Comparison of ENCODE assay signal across 17 mouse cellular contexts in genomic region chr4:106191843-106192242, GRCm38 (mm10).
A peak's percentile ranks its signal among the peaks of the same experiment; 100 is the strongest.
DNase-seq lines count a peak whose midpoint lies in the region; TF ChIP-seq lines count a peak whose summit lies in the region.
"Had no signal": no experiment of that assay in that cellular context is flagged by ENCODE, and none has a peak within 500 bp of the region (broad histone marks: within the 10 kb centered on the region; RNA-seq: fewer than 3 reads in every experiment).

No protein-coding gene starts in this region.

- no peak for TF ChIP-seq EP300 in heart, adult 2 months (IDR thresholded peaks at IDR 0.05; ENCODE audit: insufficient read depth, low read depth, low read length)

- H3K4me1 ChIP-seq in heart, adult 2 months (ENCODE audit: control insufficient read depth, insufficient read depth, low read length): peaks cover 8% of the 10 kb centered on the region
- H3K4me1 ChIP-seq in heart, embryonic 10.5 days: peaks cover 15% of the 10 kb centered on the region; the same call in 1 of the 2 replicates
- H3K4me1 ChIP-seq: hindbrain, embryonic 13.5 days; liver, embryonic 12.5 days; lung, embryonic 15.5 days; neural tube, embryonic 15.5 days had no signal

- H3K79me2 ChIP-seq in heart, adult 2 months (replicated peaks; ENCODE audit: control insufficient read depth, insufficient read depth, low read length): no peaks in the 10 kb centered on the region

- H3K36me3 ChIP-seq in heart, adult 2 months (ENCODE audit: control insufficient read depth, insufficient read depth, low read length): peaks cover 3% of the 10 kb centered on the region
- H3K36me3 ChIP-seq in heart, embryonic 10.5 days: no peaks in the 10 kb centered on the region
- H3K36me3 ChIP-seq: embryonic facial prominence, embryonic 12.5 days; hindbrain, embryonic 13.5 days; limb, embryonic 10.5 days; liver, embryonic 12.5 days; lung, embryonic 15.5 days; neural tube, embryonic 15.5 days had no signal

- no peaks in the 10 kb centered on the region for H3K9me3 ChIP-seq in heart, embryonic 10.5 days
- H3K9me3 ChIP-seq: embryonic facial prominence, embryonic 12.5 days; hindbrain, embryonic 13.5 days; limb, embryonic 10.5 days; liver, embryonic 12.5 days; lung, embryonic 15.5 days; neural tube, embryonic 15.5 days had no signal

- WGBS in heart, adult 2 months: 50% methylated on average over 3 of the region's 3 CpGs
- whole genome bisulfite sequencing in heart, embryonic 10.5 days: 87% methylated on average over 3 of the region's 3 CpGs

- H3K4me3 ChIP-seq in heart, adult 2 months: no peak overlapping the region
- no peak overlapping the region for H3K4me3 ChIP-seq in heart, embryonic 10.5 days
- H3K4me3 ChIP-seq: embryonic facial prominence, embryonic 12.5 days; erythroblast, embryonic 14.5 days; hindbrain, embryonic 13.5 days; limb, embryonic 10.5 days; liver, embryonic 12.5 days; lung, embryonic 15.5 days; neural tube, embryonic 15.5 days had no signal

- peak overlapping the region; percentile 33 for H3K27ac ChIP-seq in heart, adult 2 months
- H3K27ac ChIP-seq in heart, embryonic 10.5 days: no peak overlapping the region
- H3K27ac ChIP-seq: embryonic facial prominence, embryonic 12.5 days; hindbrain, embryonic 13.5 days; limb, embryonic 10.5 days; liver, embryonic 12.5 days; lung, embryonic 15.5 days; neural tube, embryonic 15.5 days had no signal

- TF ChIP-seq CTCF in heart, adult 2 months (IDR thresholded peaks at IDR 0.05): no peak

- H3K27me3 ChIP-seq in heart, adult 2 months (ENCODE audit: control insufficient read depth, insufficient read depth, low read length): no peaks in the 10 kb centered on the region
- H3K27me3 ChIP-seq in heart, embryonic 10.5 days (ENCODE audit: insufficient read depth, poor library complexity, severe bottlenecking): no peaks in the 10 kb centered on the region
- H3K27me3 ChIP-seq: embryonic facial prominence, embryonic 12.5 days; hindbrain, embryonic 13.5 days; liver, embryonic 12.5 days; lung, embryonic 15.5 days; neural tube, embryonic 15.5 days had no signal

- intact Hi-C loops in heart, adult 2 months (cut with DNase I): no loop called here

- DNase-seq in adrenal gland, adult 2 months: peak; percentile 64
- no peak for DNase-seq in adrenal gland, adult 8-10 months
- peak in 1 of 2 experiments; percentile 37 for DNase-seq in heart, adult 2 months
- no peak for DNase-seq in heart, embryonic 10.5 days (ENCODE audit: low spot score)
- peak; percentile 70 for DNase-seq in lung, postnatal 25 days (ENCODE audit: low spot score)
- no peak for DNase-seq in lung, postnatal 4 days
- peak; percentile 81 for DNase-seq in skeletal muscle tissue, adult 2 months (ENCODE audit: low read depth, low spot score)
- DNase-seq in MN1 (ENCODE audit: low spot score): no peak
- DNase-seq: cerebellum, postnatal 10 days; spleen, adult 18-20 months had no signal

- H3K9ac ChIP-seq in heart, adult 2 months (ENCODE audit: low read depth, low read length): no peak overlapping the region
- H3K9ac ChIP-seq: embryonic facial prominence, embryonic 12.5 days; hindbrain, embryonic 13.5 days; liver, embryonic 12.5 days; lung, embryonic 15.5 days; neural tube, embryonic 15.5 days had no signal

- no peak for TF ChIP-seq POLR2A in heart, adult 2 months (IDR thresholded peaks at IDR 0.05; ENCODE audit: insufficient read depth, low read depth, low read length)

Comparison
In these comparisons a context has a peak if more than half of its experiments do, and no peak if none do; other contexts are left out.
1. DNase-seq: peak in adrenal gland, adult 2 months (single experiment), lung, postnatal 25 days (single experiment) and skeletal muscle tissue, adult 2 months (single experiment); none in adrenal gland, adult 8-10 months (single experiment), heart, embryonic 10.5 days (single experiment), lung, postnatal 4 days (0 of 2) and MN1 (single experiment).